Mouse (Mus musculus) intestine, embryonic 14.5 days (tissue): Measurements from ENCODE around the gene Prrg1. TPM values are rescaled to one million over a fixed set of nuclear protein-coding genes. Genes with fewer than 3 reads are reported as not detected.
"Not testable (repeated sequence)": the region's sequence is repeated elsewhere in the genome, so short reads cannot be mapped to it uniquely, and the experiment has no call there.

Experiments
- ATAC-seq: fragments of 200-750 bp; cut with Nextera tagmentation; replicated peaks from 2 replicates; pipeline ENCODE4 v1.8.0; 2017; ENCODE audit warnings: low read depth, moderate number of reproducible peaks, moderate TSS enrichment, moderate library complexity; ENCODE audit not compliant: low FRiP score, low TSS enrichment
- DNase-seq: peaks from one replicate; pipeline ENCODE4 v3.0.0-alpha.2; 2018; ENCODE audit warnings: low spot score
- H3K27ac ChIP-seq: fragments of 300-500 bp; sonication (generic); 2 replicates; pipeline ENCODE4 v1.5.1; 2014; ENCODE audit warnings: low read depth, mild to moderate bottlenecking, control low read depth
- H3K27me3 ChIP-seq: fragments of 300-500 bp; sonication (generic); replicated peaks from 2 replicates; pipeline ENCODE4 v1.6.1; 2014; ENCODE audit warnings: low read length, control low read depth; ENCODE audit not compliant: control insufficient read depth, insufficient read depth
- H3K36me3 ChIP-seq: fragments of 300-500 bp; sonication (generic); 2 replicates; pipeline ENCODE4 v1.6.1; 2014; ENCODE audit warnings: low read length, control low read depth; ENCODE audit not compliant: control insufficient read depth, insufficient read depth
- H3K4me1 ChIP-seq: fragments of 300-500 bp; sonication (generic); replicated peaks from 2 replicates; pipeline ENCODE4 v1.6.1; 2014; ENCODE audit warnings: low read length, control low read depth, mixed read lengths; ENCODE audit not compliant: control insufficient read depth, insufficient read depth
- H3K4me2 ChIP-seq: fragments of 300-500 bp; sonication (generic); 2 replicates; pipeline ENCODE4 v1.6.1; 2014; ENCODE audit warnings: low read length
- H3K4me3 ChIP-seq: fragments of 300-500 bp; sonication (generic); 2 replicates; pipeline ENCODE4 v1.5.1; 2014; ENCODE audit warnings: low read depth, low read length, control low read depth, mixed read lengths
- H3K9ac ChIP-seq: fragments of 300-500 bp; sonication (generic); 2 replicates; pipeline ENCODE4 v1.6.1; 2014; ENCODE audit warnings: mild to moderate bottlenecking, low read length
- H3K9me3 ChIP-seq: fragments of 300-500 bp; sonication (generic); 2 replicates; pipeline ENCODE4 v1.6.1; 2016; ENCODE audit warnings: low read length, control low read depth; ENCODE audit not compliant: control insufficient read depth
- WGBS: fragments of 180-500 bp; shearing (Covaris S2); extraction: QIAGEN DNeasy Blood & Tissue Kit; methylation state at CpG from one replicate; pipeline ENCODE4 v1.1.7; 2014; 5-methylcytosine and 5-hydroxymethylcytosine counted together
- polyA plus RNA-seq: library from polyadenylated mRNA; unstranded; fragments of >200 nt; fragmentation: Nextera tagmentation; extraction: Ambion mirVana; gene quantifications from 2 replicates; pipeline ENCODE4 v1.2.1, GENCODE M21; 2014

Gene Prrg1
- polyA plus RNA-seq, 1 experiment from 2014 or later = 9.5 TPM

GRCm38 (mm10) chrX:78538632-78539316 lies 44.9 kb downstream of the Prrg1 start:
- no peak for ATAC-seq

GRCm38 (mm10) chrX:78518301-78518700 lies 65.4 kb downstream of the Prrg1 start:
- Histone ChIP-seq H3K36me3 (no peaks in the 10 kb centered on the region), H3K4me2 (no peak overlapping the region), H3K27ac (no peak overlapping the region), H3K9me3 (no peaks in the 10 kb centered on the region), H3K9ac (no peak overlapping the region), H3K4me3 (no peak overlapping the region), H3K27me3 (no peaks in the 10 kb centered on the region), H3K4me1 (no peaks in the 10 kb centered on the region)
- 86% methylated on average over 2 of the region's 2 CpGs for WGBS
- no peak for DNase-seq
- no peak for ATAC-seq

More at GRCm38 (mm10) chrX:78538632-78539316, 44.9 kb downstream of the Prrg1 start:
- H3K27ac ChIP-seq = no peak overlapping the region
- no peak overlapping the region for H3K4me3 ChIP-seq
- no peaks in the 10 kb centered on the region for H3K36me3 ChIP-seq
- no peaks in the 10 kb centered on the region for H3K4me1 ChIP-seq
- no peaks in the 10 kb centered on the region for H3K27me3 ChIP-seq
- H3K9me3 ChIP-seq = no peaks in the 10 kb centered on the region
- no peak overlapping the region for H3K9ac ChIP-seq
- DNase-seq = no peak
- H3K4me2 ChIP-seq = no peak overlapping the region
- WGBS = 55% methylated on average over 2 of the region's 2 CpGs

GRCm38 (mm10) chrX:78482987-78483386 lies 100.7 kb downstream of the Prrg1 start:
- H3K9me3 ChIP-seq = no peaks in the 10 kb centered on the region
- DNase-seq = no peak
- no peak for ATAC-seq
- H3K27ac ChIP-seq = no peak overlapping the region
- H3K9ac ChIP-seq = no peak overlapping the region
- H3K4me2 ChIP-seq = no peak overlapping the region
- H3K4me1 ChIP-seq = no peaks in the 10 kb centered on the region
- WGBS = 93% methylated on average over 2 of the region's 2 CpGs
- no peak overlapping the region for H3K4me3 ChIP-seq
- H3K27me3 ChIP-seq = no peaks in the 10 kb centered on the region
- H3K36me3 ChIP-seq = no peaks in the 10 kb centered on the region

- Histone ChIP-seq H3K4me1 (no peaks in the 10 kb centered on the region), H3K4me3 (no peak overlapping the region), H3K4me2 (no peak overlapping the region), H3K27ac (no peak overlapping the region), H3K9ac (no peak overlapping the region), H3K36me3 (no peaks in the 10 kb centered on the region), H3K27me3 (no peaks in the 10 kb centered on the region), H3K9me3 (no peaks in the 10 kb centered on the region)
- no peak for ATAC-seq
- WGBS = 65% methylated on average over 3 of the region's 3 CpGs
- no peak for DNase-seq
Measured at GRCm38 (mm10) chrX:78479710-78480109, 104.0 kb downstream of the Prrg1 start.

- DNase-seq (no peak), ATAC-seq (no peak)
- Histone ChIP-seq H3K4me3 (no peak overlapping the region), H3K27ac (no peak overlapping the region), H3K9me3 (no peaks in the 10 kb centered on the region), H3K36me3 (no peaks in the 10 kb centered on the region), H3K4me1 (no peaks in the 10 kb centered on the region), H3K27me3 (no peaks in the 10 kb centered on the region), H3K4me2 (no peak overlapping the region), H3K9ac (no peak overlapping the region)
- WGBS = 77% methylated on average over 6 of the region's 6 CpGs
Measured at GRCm38 (mm10) chrX:78434357-78434756, 149.3 kb downstream of the Prrg1 start.

- not testable (repeated sequence) for H3K4me2 ChIP-seq, DNase-seq
- WGBS = 78% methylated on average over 2 of the region's 2 CpGs
Measured at GRCm38 (mm10) chrX:78403346-78403745, 180.3 kb downstream of the Prrg1 start.

More at GRCm38 (mm10) chrX:78403346-78403745, 180.3 kb downstream of the Prrg1 start:
- not testable (repeated sequence) for H3K4me3 ChIP-seq, H3K27me3 ChIP-seq, H3K9me3 ChIP-seq, H3K4me1 ChIP-seq, ATAC-seq, H3K36me3 ChIP-seq, H3K9ac ChIP-seq, H3K27ac ChIP-seq

Other genes with a start within 250 kb of the Prrg1 start
- gene 4930480E11Rik, start 214.3 kb downstream of the Prrg1 start, polyA plus RNA-seq = not detected in 2 replicates
- gene Fam47c, start 153.9 kb upstream of the Prrg1 start, polyA plus RNA-seq = not detected in 2 replicates